Mouse (Mus musculus) myocyte (in vitro differentiated cells): ENCODE results near the gene Mia2.

Source experiments
- CEBPB ChIP-seq: IDR thresholded peaks from 2 replicates; pipeline ENCODE4 v1.6.1; 2011; ENCODE audit warnings: mild to moderate bottlenecking, moderate library complexity; ENCODE audit not compliant: poor library complexity, insufficient read depth, severe bottlenecking
- E2F4 ChIP-seq: IDR thresholded peaks from one replicate; pipeline ENCODE4 v1.6.1; 2011; ENCODE audit warnings: mild to moderate bottlenecking, control low read depth, moderate library complexity; ENCODE audit not compliant: insufficient read depth
- MAX ChIP-seq: IDR thresholded peaks from one replicate; pipeline ENCODE4 v1.6.1; 2011; ENCODE audit warnings: low read depth, mild to moderate bottlenecking, control low read depth
- MYOD1 ChIP-seq, 3 experiments: IDR thresholded peaks; one replicate each; pipeline ENCODE4 v1.6.1; 2011; ENCODE audit warnings: control low read depth in 2 of 3, low read depth in 2 of 3, mild to moderate bottlenecking in 2 of 3, moderate library complexity in 1 of 3; ENCODE audit not compliant: insufficient read length in 2 of 3, control insufficient read depth in 1 of 3
- MYOG ChIP-seq, 3 experiments: IDR thresholded peaks; one replicate each; pipeline ENCODE4 v1.6.1; 2011; ENCODE audit warnings: control low read depth in 2 of 3, low read depth in 2 of 3, mild to moderate bottlenecking in 2 of 3; ENCODE audit not compliant: insufficient read length in 2 of 3, control insufficient read depth in 1 of 3, insufficient read depth in 1 of 3
- POLR2A ChIP-seq: IDR thresholded peaks from one replicate; pipeline ENCODE4 v1.6.1; 2011; ENCODE audit warnings: low read depth, mild to moderate bottlenecking, control low read depth, moderate library complexity; ENCODE audit not compliant: insufficient read length
- POLR2AphosphoS2 ChIP-seq: IDR thresholded peaks from one replicate; pipeline ENCODE4 v1.6.1; 2011; ENCODE audit warnings: low read depth, control low read depth; ENCODE audit not compliant: insufficient read length
- REST ChIP-seq: IDR thresholded peaks from one replicate; pipeline ENCODE4 v1.6.1; 2011; ENCODE audit warnings: mild to moderate bottlenecking, control low read depth, moderate library complexity; ENCODE audit not compliant: insufficient read depth, insufficient read length
- SRF ChIP-seq: IDR thresholded peaks from one replicate; pipeline ENCODE4 v1.6.1; 2011; ENCODE audit warnings: low read depth; ENCODE audit not compliant: control insufficient read depth, insufficient read length
- TCF12 ChIP-seq: IDR thresholded peaks from one replicate; pipeline ENCODE4 v1.6.1; 2011; ENCODE audit warnings: mild to moderate bottlenecking, control low read depth; ENCODE audit not compliant: poor library complexity, insufficient read depth, severe bottlenecking
- TCF3 ChIP-seq: IDR thresholded peaks from one replicate; pipeline ENCODE4 v1.6.1; 2011; ENCODE audit warnings: low read depth, control low read depth; ENCODE audit not compliant: insufficient read length
- USF1 ChIP-seq: IDR thresholded peaks from one replicate; pipeline ENCODE4 v1.6.1; 2011; ENCODE audit warnings: low read depth, mild to moderate bottlenecking, control low read depth, moderate library complexity

DNA sequence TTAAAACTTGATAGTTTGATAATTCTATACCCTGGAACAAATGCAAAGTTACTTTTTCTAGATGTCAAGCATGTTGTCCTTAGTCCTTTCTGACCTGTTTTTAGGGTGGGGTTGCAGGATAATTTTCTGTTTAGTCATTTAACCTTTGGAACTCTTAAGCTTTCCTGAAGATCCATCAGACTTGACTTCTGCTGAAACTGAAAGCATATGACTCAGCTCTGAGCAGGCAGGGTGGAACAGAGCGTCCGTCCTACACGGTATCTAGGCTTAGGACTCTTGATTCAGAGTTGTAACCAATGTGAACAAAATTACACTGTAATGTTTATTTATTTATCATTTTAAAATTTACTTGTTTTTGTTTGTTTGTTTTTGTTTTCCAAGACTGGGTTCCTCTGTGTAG lies 17.7 kb upstream of the Mia2 start:
- no peak for TF ChIP-seq TCF12
- no peak for TF ChIP-seq MAX
- no peak for TF ChIP-seq POLR2A
- TF ChIP-seq POLR2AphosphoS2 = no peak
- TF ChIP-seq USF1 = no peak
- no peak for TF ChIP-seq SRF
- TF ChIP-seq E2F4 = no peak
- no peak for TF ChIP-seq MYOG (IDR thresholded peaks at IDR 0.05; ENCODE audit: control insufficient read depth in 1 of 3, insufficient read depth in 1 of 3, insufficient read length in 2 of 3, low read depth in 2 of 3)
- no peak for TF ChIP-seq MYOD1 (IDR thresholded peaks at IDR 0.05; ENCODE audit: control insufficient read depth in 1 of 3, insufficient read length in 2 of 3, low read depth in 2 of 3)
- no peak for TF ChIP-seq CEBPB
- no peak for TF ChIP-seq REST
- TF ChIP-seq TCF3 = no peak
